Mouse (Mus musculus) G1E-ER4 (cell line): ENCODE data around the gene Gm10065. TPM values are rescaled to one million over a fixed set of nuclear protein-coding genes. Genes with fewer than 3 reads are reported as not detected.

Source experiments
- GATA1 ChIP-seq: IDR thresholded peaks from one replicate; pipeline ENCODE4 v1.8.0; 2012; ENCODE audit warnings: low read length, inconsistent platforms
- polyA plus RNA-seq: library from polyadenylated mRNA; stranded (reverse); fragments of >175 nt; gene quantifications from 2 replicates; pipeline ENCODE4 v1.2.3, GENCODE M21; 2012

Gm10065 gene
- polyA plus RNA-seq, 1 experiment, result not detected

DNA sequence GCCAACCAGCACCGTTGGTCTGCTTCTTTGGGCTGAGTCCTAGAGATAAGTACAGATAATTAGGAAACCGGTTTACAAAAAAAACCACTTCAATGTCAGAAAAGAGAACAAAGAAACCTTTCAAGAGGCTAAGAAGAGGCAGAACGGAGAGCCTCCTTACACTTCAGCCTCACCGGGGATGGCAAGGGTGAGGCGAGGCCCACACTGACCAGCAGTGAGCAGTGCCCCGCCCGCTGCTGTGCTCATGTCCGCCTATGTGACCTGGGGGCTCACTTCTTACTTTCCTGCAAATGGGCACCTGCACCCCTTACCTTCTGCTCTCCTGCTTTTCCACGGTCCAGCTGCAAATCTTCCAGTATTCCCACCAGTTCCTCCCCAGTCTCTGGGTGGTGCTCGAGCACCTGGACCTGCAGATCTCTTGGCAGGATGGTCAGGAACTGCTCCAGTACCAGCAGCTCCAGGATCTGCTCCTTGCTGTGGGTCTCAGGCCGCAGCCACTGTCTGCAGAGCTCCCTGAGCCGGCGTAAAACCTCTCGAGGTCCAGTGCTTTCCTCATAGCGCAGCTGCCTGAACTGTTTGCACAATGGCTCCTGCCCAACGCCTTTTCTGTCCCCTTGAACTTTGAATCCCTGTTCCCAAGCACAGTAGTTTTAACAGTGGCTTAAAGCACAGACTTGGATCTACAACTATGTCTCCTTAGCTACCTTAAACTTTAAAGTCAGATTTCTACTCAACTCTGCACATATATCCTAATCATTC, 31.2 kb downstream of the Gm10065 start:
- TF ChIP-seq GATA1, result no peak

DNA sequence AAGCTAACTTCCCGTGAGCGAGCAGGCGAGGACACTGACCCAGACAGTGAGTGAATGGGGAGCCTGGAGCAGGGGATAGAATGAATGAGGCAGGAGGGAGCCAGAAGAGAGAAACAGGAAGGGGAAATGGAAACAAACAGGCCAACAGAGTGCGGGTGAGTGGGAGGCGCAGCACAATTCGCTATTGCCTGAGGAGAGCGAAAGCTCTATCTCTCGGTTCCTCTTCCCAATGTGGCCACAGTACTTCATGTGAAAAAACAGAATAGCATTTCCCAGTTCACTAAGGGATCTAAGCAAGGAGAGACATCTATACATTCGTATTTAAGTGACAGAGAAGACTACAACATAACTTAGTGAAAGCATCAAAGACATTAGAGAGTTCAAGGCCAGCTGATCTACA, 32.4 kb downstream of the Gm10065 start:
- no peak for TF ChIP-seq GATA1

DNA sequence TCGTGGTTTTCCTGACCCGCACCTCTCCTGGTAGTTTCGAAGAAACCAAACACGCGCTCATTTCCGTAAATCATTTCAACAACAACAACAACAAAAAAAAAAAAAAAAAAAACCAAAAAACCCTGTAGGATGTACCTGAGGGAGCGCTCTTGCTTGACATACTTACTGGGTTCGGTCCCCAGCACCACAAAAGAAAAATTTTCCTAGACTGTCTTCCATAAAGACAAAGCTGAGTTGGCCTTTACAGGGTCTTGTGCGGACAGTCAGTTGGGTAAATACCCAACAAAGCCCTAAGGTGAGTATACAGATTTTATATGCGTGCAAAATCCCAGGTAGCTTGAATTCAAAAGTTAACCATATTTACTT, 38.1 kb downstream of the Gm10065 start:
- no peak for TF ChIP-seq GATA1

DNA sequence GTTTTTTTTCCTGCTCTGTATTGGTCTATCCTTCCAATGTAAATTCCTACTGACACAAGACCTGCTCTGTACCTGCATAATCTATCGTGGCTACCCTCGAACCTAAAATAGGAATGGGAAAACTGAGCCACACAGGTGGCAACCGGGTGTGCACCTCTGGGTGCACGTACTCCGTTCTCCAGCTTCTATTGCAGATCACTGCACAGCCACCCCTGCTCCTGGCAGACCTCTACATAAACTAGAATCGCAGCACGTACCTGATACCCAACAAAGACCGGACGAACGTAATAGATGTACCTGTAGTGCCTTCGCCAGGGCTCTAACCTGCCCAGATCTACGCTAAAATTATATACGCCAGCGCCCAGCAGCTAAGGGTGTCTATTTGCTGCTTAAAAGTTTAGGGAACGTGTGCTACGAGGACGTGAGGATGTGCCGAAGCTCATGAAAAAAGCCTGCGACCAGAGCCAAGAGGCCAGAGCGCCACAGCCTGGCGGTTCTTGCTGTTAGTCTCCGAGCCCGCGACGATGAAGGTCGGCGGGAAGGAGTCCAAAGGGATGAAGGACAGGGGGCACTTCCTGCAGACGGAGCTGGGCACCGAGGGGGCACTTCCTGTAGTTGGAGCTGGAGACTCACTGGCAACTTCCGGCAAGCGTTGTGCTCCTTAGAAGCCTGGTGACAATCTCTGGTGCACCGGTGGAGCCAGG, 38.6 kb downstream of the Gm10065 start, which contains the start of gene Pgbd1:
Gene Pgbd1 (minus strand): TSS at position 556 of the 704 bp plus-strand sequence.
- no peak for TF ChIP-seq GATA1

DNA sequence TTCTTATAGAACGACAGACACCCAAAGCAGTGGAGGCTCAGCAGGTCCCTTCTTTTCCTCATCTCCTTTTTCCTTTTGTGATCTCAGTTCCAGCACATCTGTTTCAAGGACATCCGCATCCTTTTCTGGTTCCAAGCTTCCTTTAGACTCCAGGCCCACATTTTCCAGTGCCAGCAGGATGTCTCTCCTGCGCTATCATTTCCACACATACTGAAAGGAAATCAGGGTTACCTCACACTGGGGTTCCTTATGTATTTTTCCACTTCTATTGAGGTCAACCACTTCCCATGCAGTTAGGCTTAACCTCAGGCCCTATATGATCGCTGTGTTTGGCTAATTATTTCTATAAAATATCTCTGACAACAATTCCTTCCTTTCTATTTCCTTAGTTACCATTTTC, 43.8 kb downstream of the Gm10065 start:
- TF ChIP-seq GATA1, result no peak

Other genes starting within 250 kb of the Gm10065 start
- not detected in 2 replicates for gene Gpx5, start 186.7 kb downstream of the Gm10065 start, polyA plus RNA-seq
- gene Gpx6, start 167.3 kb downstream of the Gm10065 start, polyA plus RNA-seq, result not detected in 2 replicates
- not detected in 2 replicates for gene Olfr1367, start 132.5 kb downstream of the Gm10065 start, polyA plus RNA-seq
- 2.9 and 3.9 TPM in 2 replicates for gene Zscan12, start 116.6 kb downstream of the Gm10065 start, polyA plus RNA-seq
- 3.7 and 4.9 TPM in 2 replicates for gene Zkscan3, start 76.7 kb downstream of the Gm10065 start, polyA plus RNA-seq
- 0.17 and 0.22 TPM in 2 replicates for gene Pgbd1, start 38.4 kb downstream of the Gm10065 start, polyA plus RNA-seq
- 2.7 and 3.1 TPM in 2 replicates for gene Zscan26, start 25.7 kb downstream of the Gm10065 start, polyA plus RNA-seq
- 1.1 and 1.9 TPM in 2 replicates for gene Nkapl, start 10.9 kb downstream of the Gm10065 start, polyA plus RNA-seq
- not detected in 2 replicates for gene Zkscan4, start 534 bp downstream of the Gm10065 start, polyA plus RNA-seq
- gene AK157302, start 15.8 kb upstream of the Gm10065 start, polyA plus RNA-seq, result 0.04 TPM in 1 of 2 replicates, not detected in the other
- 16.7 and 23.3 TPM in 2 replicates for gene Gm11273, start 22.0 kb upstream of the Gm10065 start, polyA plus RNA-seq
- 5.9 and 6.2 TPM in 2 replicates for gene Zkscan8, start 51.7 kb upstream of the Gm10065 start, polyA plus RNA-seq
- gene Olfr1366, start 63.4 kb upstream of the Gm10065 start, polyA plus RNA-seq, result not detected in 2 replicates
- not detected in 2 replicates for gene Olfr1535, start 80.5 kb upstream of the Gm10065 start, polyA plus RNA-seq
- gene Olfr1364, start 102.3 kb upstream of the Gm10065 start, polyA plus RNA-seq, result not detected in 2 replicates
- gene Olfr1362, start 134.6 kb upstream of the Gm10065 start, polyA plus RNA-seq, result not detected in 2 replicates
- not detected in 2 replicates for gene Olfr11, start 163.1 kb upstream of the Gm10065 start, polyA plus RNA-seq
- not detected in 2 replicates for gene Olfr1361, start 183.9 kb upstream of the Gm10065 start, polyA plus RNA-seq
- not detected in 2 replicates for gene Olfr1360, start 198.0 kb upstream of the Gm10065 start, polyA plus RNA-seq
- gene Olfr1359, start 218.7 kb upstream of the Gm10065 start, polyA plus RNA-seq, result not detected in 2 replicates
- gene Hist1h2bl, start 236.7 kb upstream of the Gm10065 start, polyA plus RNA-seq, result 9.8 and 10.6 TPM in 2 replicates
- gene Hist1h2ai, start 237.0 kb upstream of the Gm10065 start, polyA plus RNA-seq, result 372 and 421 TPM in 2 replicates
- gene Hist1h3h, start 238.2 kb upstream of the Gm10065 start, polyA plus RNA-seq, result 53.9 and 54.4 TPM in 2 replicates
- gene Hist1h2bm, start 242.6 kb upstream of the Gm10065 start, polyA plus RNA-seq, result 1.9 and 2.1 TPM in 2 replicates